Mouse (Mus musculus) small intestine, adult 2 months (tissue): ENCODE results near the gene Hs2st1.

ENCODE experiments used
- CTCF ChIP-seq: fragments of 200-500 bp; IDR thresholded peaks from 2 replicates; pipeline ENCODE4 v1.5.1; 2012; ENCODE audit warnings: low read depth, mild to moderate bottlenecking, control low read depth, inconsistent platforms, low read length, moderate library complexity, mixed read lengths; ENCODE audit not compliant: insufficient replicate concordance, insufficient read length; ENCODE audit errors: extremely low read depth
- POLR2A ChIP-seq: fragments of 200-500 bp; IDR thresholded peaks from 2 replicates; pipeline ENCODE4 v1.6.1; 2012; ENCODE audit warnings: low read depth, mild to moderate bottlenecking, control low read depth, inconsistent platforms, low read length, moderate library complexity

- TF ChIP-seq CTCF (no peak), POLR2A (no peak)
These were observed 44.7 kb upstream of the Hs2st1 start for GRCm38 (mm10) chr3:144614698-144615097.
